Mouse (Mus musculus): ENCODE data around the gene Prpf40b. TPM values are rescaled to one million over a fixed set of nuclear protein-coding genes. Genes with fewer than 3 reads are reported as not detected.
"Not testable (repeated sequence)": the region's sequence is repeated elsewhere in the genome, so short reads cannot be mapped to it uniquely, and the experiment has no call there.

The Prpf40b gene
- total RNA-seq (2014; rRNA removed), result 110 and 116 TPM in 2 replicates
- 69.1 and 89.7 TPM in 2 replicates for polyA plus RNA-seq (2015; fragmentation: Nextera tagmentation; extraction: Ambion mirVana)

GRCm38 (mm10) chr15:99294813-99295374 lies at the start of gene Prpf40b:
Gene Prpf40b (plus strand): TSS chr15:99295087.
- Histone ChIP-seq H3K27ac (ENCODE audit: low read depth, low read length) (peak within 1 kb of the TSS; percentile 92), H3K9ac (peak within 1 kb of the TSS; percentile 72), H3K4me3 (ENCODE audit: low read depth, low read length) (peak within 1 kb of the TSS; percentile 62), H3K4me2 (ENCODE audit: low read depth) (peak within 1 kb of the TSS; percentile 57), H3K36me3 (ENCODE audit: insufficient read depth) (no peaks in the 10 kb centered on the region), H3K27me3 (ENCODE audit: insufficient read depth, low read length) (no peaks in the 10 kb centered on the region), H3K9me3 (ENCODE audit: low read length) (no peaks in the 10 kb centered on the region), H3K4me1 (ENCODE audit: insufficient read depth) (0 out of 2 replicates have a peak, but pooled peaks cover 10% of the 10 kb centered on the region)
- ATAC-seq (peak; percentile 96), DNase-seq (peak; percentile 96)
- TF ChIP-seq CTCF (IDR thresholded peaks at IDR 0.05; ENCODE audit: low read depth), result peak; percentile 58
- 2% methylated on average over 51 of the region's 64 CpGs for WGBS

DNA sequence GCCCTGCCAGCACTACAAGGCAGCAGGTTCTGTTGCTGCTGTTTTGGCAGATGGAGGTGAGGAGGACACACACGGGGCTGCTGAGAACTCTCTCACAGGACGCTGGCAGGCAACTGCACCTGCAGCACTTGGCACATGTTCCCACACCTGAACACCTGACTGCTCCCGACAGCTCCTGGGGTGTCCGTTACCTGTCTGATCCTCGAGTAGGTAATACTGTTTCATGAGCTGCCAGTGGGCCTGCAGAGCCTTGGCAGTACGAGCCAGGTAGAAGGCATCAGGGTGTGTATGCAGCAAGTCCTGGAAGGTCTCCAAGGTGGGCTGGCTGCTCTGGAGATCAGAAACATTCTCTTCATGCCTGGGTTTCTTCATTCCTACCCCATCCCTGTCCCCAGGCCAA lies 48.2 kb upstream of the Prpf40b start:
- ATAC-seq; H3K4me1 ChIP-seq (ENCODE audit: insufficient read depth); H3K9ac ChIP-seq; H3K9me3 ChIP-seq (ENCODE audit: low read length); H3K4me2 ChIP-seq (ENCODE audit: low read depth); H3K4me3 ChIP-seq (ENCODE audit: low read depth, low read length); H3K27me3 ChIP-seq (ENCODE audit: insufficient read depth, low read length); H3K27ac ChIP-seq (ENCODE audit: low read depth, low read length); DNase-seq: not testable (repeated sequence)
- peaks cover 67% of the 10 kb centered on the region for H3K36me3 ChIP-seq (ENCODE audit: insufficient read depth)
- 84% methylated on average over 6 of the region's 6 CpGs for WGBS

DNA sequence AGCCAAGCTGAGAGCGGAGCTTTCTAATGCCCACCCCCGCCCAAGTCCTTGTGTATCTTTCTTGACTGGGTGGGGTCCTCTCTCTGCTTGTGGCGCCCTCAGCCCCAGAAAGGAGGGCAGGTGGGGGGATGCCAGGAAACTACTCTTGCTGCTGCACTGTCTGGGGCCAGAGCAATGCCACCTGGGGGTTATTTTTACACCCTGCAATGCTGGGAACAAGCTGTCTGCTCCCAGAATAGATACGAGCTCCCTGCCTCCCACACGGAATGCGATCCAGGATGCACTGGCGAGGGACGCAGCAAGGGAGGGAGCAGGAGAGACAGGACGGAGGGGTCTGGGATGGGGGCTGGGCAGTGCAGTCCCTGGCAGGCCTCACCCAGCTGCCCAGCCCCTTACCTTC lies 45.9 kb upstream of the Prpf40b start:
- no peaks in the 10 kb centered on the region for H3K27me3 ChIP-seq (ENCODE audit: insufficient read depth, low read length)
- WGBS, result 79% methylated on average over 9 of the region's 9 CpGs
- peaks cover 9% of the 10 kb centered on the region for H3K4me1 ChIP-seq (ENCODE audit: insufficient read depth)
- peaks cover 49% of the 10 kb centered on the region for H3K36me3 ChIP-seq (ENCODE audit: insufficient read depth)
- no peak overlapping the region for H3K4me3 ChIP-seq (ENCODE audit: low read depth, low read length)
- H3K9me3 ChIP-seq (ENCODE audit: low read length), result no peaks in the 10 kb centered on the region
- no peak overlapping the region for H3K4me2 ChIP-seq (ENCODE audit: low read depth)
- peak; percentile 19 for DNase-seq
- H3K27ac ChIP-seq (ENCODE audit: low read depth, low read length), result no peak overlapping the region
- no peak for TF ChIP-seq CTCF (IDR thresholded peaks at IDR 0.05; ENCODE audit: low read depth)
- no peak overlapping the region for H3K9ac ChIP-seq
- ATAC-seq, result no peak

GRCm38 (mm10) chr15:99249938-99250337 lies 44.9 kb upstream of the Prpf40b start:
- no peak overlapping the region for H3K4me3 ChIP-seq (ENCODE audit: low read depth, low read length)
- no peak for TF ChIP-seq CTCF (IDR thresholded peaks at IDR 0.05; ENCODE audit: low read depth)
- DNase-seq (no peak), ATAC-seq (no peak)
- H3K4me2 ChIP-seq (ENCODE audit: low read depth), result no peak overlapping the region
- no peak overlapping the region for H3K27ac ChIP-seq (ENCODE audit: low read depth, low read length)
- peaks cover 9% of the 10 kb centered on the region for H3K4me1 ChIP-seq (ENCODE audit: insufficient read depth)
- no peaks in the 10 kb centered on the region for H3K9me3 ChIP-seq (ENCODE audit: low read length)
- H3K36me3 ChIP-seq (ENCODE audit: insufficient read depth), result peaks cover 40% of the 10 kb centered on the region
- no peaks in the 10 kb centered on the region for H3K27me3 ChIP-seq (ENCODE audit: insufficient read depth, low read length)
- H3K9ac ChIP-seq, result no peak overlapping the region
- WGBS, result 94% methylated on average over 11 of the region's 11 CpGs

- H3K4me3 ChIP-seq (ENCODE audit: low read depth, low read length), result peak overlapping the region; percentile 68
- DNase-seq; H3K27ac ChIP-seq (ENCODE audit: low read depth, low read length); H3K27me3 ChIP-seq (ENCODE audit: insufficient read depth, low read length); H3K4me1 ChIP-seq (ENCODE audit: insufficient read depth); H3K9me3 ChIP-seq (ENCODE audit: low read length); ATAC-seq: not testable (repeated sequence)
- under 1% methylated on average over 14 of the region's 15 CpGs for WGBS
- H3K9ac ChIP-seq, result peak overlapping the region; percentile 76
- peaks cover 29% of the 10 kb centered on the region for H3K36me3 ChIP-seq (ENCODE audit: insufficient read depth)
- H3K4me2 ChIP-seq (ENCODE audit: low read depth), result peak overlapping the region; percentile 69
Measured at GRCm38 (mm10) chr15:99251111-99251510, 43.8 kb upstream of the Prpf40b start.

GRCm38 (mm10) chr15:99251626-99252380 lies 43.1 kb upstream of the Prpf40b start, which contains the start of gene Mcrs1:
Gene Mcrs1 (minus strand): TSS chr15:99251961.
- peak; percentile 37 for TF ChIP-seq CTCF (IDR thresholded peaks at IDR 0.05; ENCODE audit: low read depth)
- ATAC-seq (peak; percentile 97), DNase-seq (peak; percentile 100)
- Histone ChIP-seq H3K27ac (ENCODE audit: low read depth, low read length) (peak within 1 kb of the TSS; percentile 95), H3K9ac (peak within 1 kb of the TSS; percentile 76), H3K4me3 (ENCODE audit: low read depth, low read length) (peak within 1 kb of the TSS; percentile 68), H3K9me3 (ENCODE audit: low read length) (no peaks in the 10 kb centered on the region), H3K36me3 (ENCODE audit: insufficient read depth) (peaks cover 22% of the 10 kb centered on the region), H3K4me2 (ENCODE audit: low read depth) (peak within 1 kb of the TSS; percentile 78), H3K4me1 (ENCODE audit: insufficient read depth) (peaks cover 9% of the 10 kb centered on the region), H3K27me3 (ENCODE audit: insufficient read depth, low read length) (no peaks in the 10 kb centered on the region)
- WGBS, result under 1% methylated on average over 52 of the region's 52 CpGs
